Mouse (Mus musculus): ENCODE results near the gene Pdk2. TPM values are rescaled to one million over a fixed set of nuclear protein-coding genes. Genes with fewer than 3 reads are reported as not detected.

Gene Pdk2
- polyA plus RNA-seq, 1 experiment from 2014 or later = 15.5 TPM

- Histone ChIP-seq H3K9me3 (replicated peaks; ENCODE audit: control insufficient read depth, low read length) (no peaks in the 10 kb centered on the region), H3K4me3 (ENCODE audit: low read depth, low read length) (no peak overlapping the region), H3K27me3 (ENCODE audit: control insufficient read depth, insufficient read depth, low read length) (no peaks in the 10 kb centered on the region), H3K4me1 (ENCODE audit: control insufficient read depth, insufficient read depth, low read length) (peaks cover 5% of the 10 kb centered on the region), H3K27ac (replicated peaks; ENCODE audit: low read depth, low read length) (no peak overlapping the region), H3K4me2 (ENCODE audit: low read depth, low read length) (no peak overlapping the region), H3K9ac (replicated peaks; ENCODE audit: low read length) (no peak overlapping the region), H3K36me3 (replicated peaks; ENCODE audit: control insufficient read depth, insufficient read depth, low read depth, low read length) (no peaks in the 10 kb centered on the region)
- DNase-seq (ENCODE audit: low spot score) = no peak
- 54% methylated on average over 2 of the region's 2 CpGs for WGBS
- ATAC-seq (replicated peaks; ENCODE audit: insufficient number of reproducible peaks, low FRiP score, low TSS enrichment, low read depth) = no peak
Observed at GRCm38 (mm10) chr11:94986435-94986834, 54.7 kb downstream of the Pdk2 start.

- Histone ChIP-seq H3K4me1 (ENCODE audit: control insufficient read depth, insufficient read depth, low read length) (peaks cover 5% of the 10 kb centered on the region), H3K4me3 (ENCODE audit: low read depth, low read length) (no peak overlapping the region), H3K36me3 (replicated peaks; ENCODE audit: control insufficient read depth, insufficient read depth, low read depth, low read length) (no peaks in the 10 kb centered on the region), H3K9me3 (replicated peaks; ENCODE audit: control insufficient read depth, low read length) (no peaks in the 10 kb centered on the region), H3K27ac (replicated peaks; ENCODE audit: low read depth, low read length) (no peak overlapping the region), H3K9ac (replicated peaks; ENCODE audit: low read length) (no peak overlapping the region), H3K27me3 (ENCODE audit: control insufficient read depth, insufficient read depth, low read length) (no peaks in the 10 kb centered on the region), H3K4me2 (ENCODE audit: low read depth, low read length) (no peak overlapping the region)
- ATAC-seq (replicated peaks; ENCODE audit: insufficient number of reproducible peaks, low FRiP score, low TSS enrichment, low read depth) = no peak
- DNase-seq (ENCODE audit: low spot score) = no peak
- WGBS = 70% methylated on average over 5 of the region's 5 CpGs
Observed at GRCm38 (mm10) chr11:94985822-94986221, 55.3 kb downstream of the Pdk2 start.

DNA sequence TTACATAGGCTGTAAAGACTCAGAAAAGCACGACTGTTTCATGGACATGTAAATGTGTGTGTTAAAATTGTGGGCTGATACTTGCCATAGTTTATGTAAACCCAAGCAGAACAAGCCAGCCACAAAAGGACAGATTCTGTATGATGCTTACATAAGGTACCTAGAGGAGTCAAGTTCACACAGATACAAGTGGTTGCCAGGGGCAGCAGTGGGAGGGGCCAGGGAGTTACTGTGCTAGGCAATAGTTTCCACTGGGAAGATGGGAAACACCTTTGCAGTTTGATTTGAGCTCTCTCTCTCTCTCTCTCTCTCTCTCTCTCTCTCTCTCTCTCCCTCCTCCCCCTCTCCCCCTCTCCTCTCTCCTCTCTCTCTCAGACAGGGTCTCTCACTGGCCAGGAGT lies 56.0 kb downstream of the Pdk2 start:
- DNase-seq (ENCODE audit: low spot score) (peak; percentile 64), ATAC-seq (replicated peaks; ENCODE audit: insufficient number of reproducible peaks, low FRiP score, low TSS enrichment, low read depth) (no peak)
- Histone ChIP-seq H3K9ac (replicated peaks; ENCODE audit: low read length) (no peak overlapping the region), H3K9me3 (replicated peaks; ENCODE audit: control insufficient read depth, low read length) (no peaks in the 10 kb centered on the region), H3K27ac (replicated peaks; ENCODE audit: low read depth, low read length) (no peak overlapping the region), H3K4me2 (ENCODE audit: low read depth, low read length) (no peak overlapping the region), H3K36me3 (replicated peaks; ENCODE audit: control insufficient read depth, insufficient read depth, low read depth, low read length) (no peaks in the 10 kb centered on the region), H3K27me3 (ENCODE audit: control insufficient read depth, insufficient read depth, low read length) (no peaks in the 10 kb centered on the region), H3K4me3 (ENCODE audit: low read depth, low read length) (no peak overlapping the region), H3K4me1 (ENCODE audit: control insufficient read depth, insufficient read depth, low read length) (peaks cover 5% of the 10 kb centered on the region)
- WGBS = 59% methylated on average over 1 of the region's 1 CpGs

GRCm38 (mm10) chr11:94979462-94980179 lies 61.5 kb downstream of the Pdk2 start:
- H3K4me3 ChIP-seq (ENCODE audit: low read depth, low read length) = no peak overlapping the region
- no peaks in the 10 kb centered on the region for H3K9me3 ChIP-seq (replicated peaks; ENCODE audit: control insufficient read depth, low read length)
- no peaks in the 10 kb centered on the region for H3K27me3 ChIP-seq (ENCODE audit: control insufficient read depth, insufficient read depth, low read length)
- ATAC-seq (replicated peaks; ENCODE audit: insufficient number of reproducible peaks, low FRiP score, low TSS enrichment, low read depth) (no peak), DNase-seq (ENCODE audit: low spot score) (no peak)
- peak overlapping the region; percentile 30; the same call in 1 of the 2 replicates for H3K9ac ChIP-seq (replicated peaks; ENCODE audit: low read length)
- no peak overlapping the region; the same call in 1 of the 2 replicates for H3K4me2 ChIP-seq (ENCODE audit: low read depth, low read length)
- no peaks in the 10 kb centered on the region for H3K36me3 ChIP-seq (replicated peaks; ENCODE audit: control insufficient read depth, insufficient read depth, low read depth, low read length)
- H3K27ac ChIP-seq (replicated peaks; ENCODE audit: low read depth, low read length) = no peak overlapping the region
- 77% methylated on average over 11 of the region's 11 CpGs for WGBS
- 0 out of 2 replicates have a peak, but pooled peaks cover 3% of the 10 kb centered on the region for H3K4me1 ChIP-seq (ENCODE audit: control insufficient read depth, insufficient read depth, low read length)

DNA sequence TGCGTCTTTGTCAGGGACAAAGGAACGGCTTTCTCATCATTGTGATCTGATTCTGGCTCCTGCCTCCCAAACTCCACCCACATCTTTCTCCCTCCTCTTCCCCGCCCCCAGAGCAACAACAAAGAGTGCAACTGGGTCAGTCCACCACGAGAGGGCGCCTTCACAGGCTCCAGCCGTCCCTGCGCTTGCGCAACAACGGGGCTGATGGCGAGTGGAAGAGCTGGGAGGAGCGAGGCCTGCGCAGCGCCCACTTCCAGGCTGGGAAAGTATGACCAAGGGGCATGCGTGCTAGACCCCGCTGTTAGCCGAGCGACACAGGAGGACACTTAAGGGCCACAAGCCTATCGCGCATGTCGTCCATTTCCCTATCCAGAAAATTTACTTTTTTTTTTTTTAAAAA lies 62.2 kb downstream of the Pdk2 start:
- ATAC-seq (replicated peaks; ENCODE audit: insufficient number of reproducible peaks, low FRiP score, low TSS enrichment, low read depth) = peak; percentile 88
- 0 out of 2 replicates have a peak, but pooled peaks cover 3% of the 10 kb centered on the region for H3K4me1 ChIP-seq (ENCODE audit: control insufficient read depth, insufficient read depth, low read length)
- peak overlapping the region; percentile 25; the same call in 1 of the 2 replicates for H3K27ac ChIP-seq (replicated peaks; ENCODE audit: low read depth, low read length)
- no peak overlapping the region; the same call in 1 of the 2 replicates for H3K4me3 ChIP-seq (ENCODE audit: low read depth, low read length)
- H3K4me2 ChIP-seq (ENCODE audit: low read depth, low read length) = peak overlapping the region; percentile 27
- under 1% methylated on average over 20 of the region's 20 CpGs for WGBS
- no peaks in the 10 kb centered on the region for H3K27me3 ChIP-seq (ENCODE audit: control insufficient read depth, insufficient read depth, low read length)
- no peaks in the 10 kb centered on the region for H3K36me3 ChIP-seq (replicated peaks; ENCODE audit: control insufficient read depth, insufficient read depth, low read depth, low read length)
- DNase-seq (ENCODE audit: low spot score) = peak; percentile 97
- peak overlapping the region; percentile 55 for H3K9ac ChIP-seq (replicated peaks; ENCODE audit: low read length)
- no peaks in the 10 kb centered on the region for H3K9me3 ChIP-seq (replicated peaks; ENCODE audit: control insufficient read depth, low read length)

- Histone ChIP-seq H3K9ac (replicated peaks; ENCODE audit: low read length) (peak overlapping the region; percentile 55), H3K36me3 (replicated peaks; ENCODE audit: control insufficient read depth, insufficient read depth, low read depth, low read length) (no peaks in the 10 kb centered on the region), H3K27ac (replicated peaks; ENCODE audit: low read depth, low read length) (peak overlapping the region; percentile 25; the same call in 1 of the 2 replicates), H3K4me1 (ENCODE audit: control insufficient read depth, insufficient read depth, low read length) (0 out of 2 replicates have a peak, but pooled peaks cover 3% of the 10 kb centered on the region), H3K4me2 (ENCODE audit: low read depth, low read length) (peak overlapping the region; percentile 25; the same call in 1 of the 2 replicates), H3K4me3 (ENCODE audit: low read depth, low read length) (no peak overlapping the region; the same call in 1 of the 2 replicates), H3K27me3 (ENCODE audit: control insufficient read depth, insufficient read depth, low read length) (no peaks in the 10 kb centered on the region), H3K9me3 (replicated peaks; ENCODE audit: control insufficient read depth, low read length) (no peaks in the 10 kb centered on the region)
- WGBS = 51% methylated on average over 9 of the region's 9 CpGs
- no peak for DNase-seq (ENCODE audit: low spot score)
- peak; percentile 9; the same call in 1 of the 2 replicates for ATAC-seq (replicated peaks; ENCODE audit: insufficient number of reproducible peaks, low FRiP score, low TSS enrichment, low read depth)
Observed at GRCm38 (mm10) chr11:94978178-94978915, 62.8 kb downstream of the Pdk2 start.

All from embryonic facial prominence, embryonic 11.5 days (tissue).